Mouse (Mus musculus): ENCODE measurements around the gene Arpc3.
"Not testable (repeated sequence)": the region's sequence is repeated elsewhere in the genome, so short reads cannot be mapped to it uniquely, and the experiment has no call there.

The Arpc3 gene

DNA sequence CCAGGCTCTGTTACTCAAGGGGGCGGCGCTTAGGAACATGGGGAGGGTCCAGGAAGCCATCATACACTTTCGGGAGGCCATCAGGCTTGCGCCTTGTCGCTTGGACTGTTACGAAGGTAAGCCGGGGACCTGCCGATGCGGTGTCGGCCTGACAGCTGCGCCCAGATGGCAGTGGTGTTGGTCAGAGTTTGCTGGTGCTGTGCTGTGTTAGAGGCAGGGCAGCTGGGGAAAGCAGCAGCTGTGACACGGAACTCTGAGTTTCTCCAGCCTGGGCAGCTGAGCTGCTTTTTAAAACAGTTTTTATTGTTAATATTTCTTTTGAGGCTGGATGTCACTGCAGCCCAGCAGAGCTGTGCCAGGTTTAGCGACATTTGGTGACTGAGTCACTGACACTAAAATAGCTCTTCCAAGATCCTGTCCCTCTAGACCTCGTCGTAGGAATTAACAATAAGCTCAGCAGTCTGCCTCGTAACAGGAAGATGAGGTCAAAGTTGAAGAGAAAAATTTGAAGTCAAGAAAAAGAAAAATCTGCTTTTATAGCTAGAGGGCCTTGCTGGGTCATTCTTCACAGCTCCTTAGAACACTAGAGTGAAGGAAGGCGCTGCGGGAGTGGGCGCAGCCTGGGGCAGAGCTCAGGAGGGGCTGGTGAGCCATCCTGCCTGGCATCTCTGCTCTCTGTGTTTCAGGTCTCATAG is 47.9 kb downstream of the Arpc3 start:
- DNase-seq (ENCODE audit: low spot score in 2 of 2), result no peak

DNA sequence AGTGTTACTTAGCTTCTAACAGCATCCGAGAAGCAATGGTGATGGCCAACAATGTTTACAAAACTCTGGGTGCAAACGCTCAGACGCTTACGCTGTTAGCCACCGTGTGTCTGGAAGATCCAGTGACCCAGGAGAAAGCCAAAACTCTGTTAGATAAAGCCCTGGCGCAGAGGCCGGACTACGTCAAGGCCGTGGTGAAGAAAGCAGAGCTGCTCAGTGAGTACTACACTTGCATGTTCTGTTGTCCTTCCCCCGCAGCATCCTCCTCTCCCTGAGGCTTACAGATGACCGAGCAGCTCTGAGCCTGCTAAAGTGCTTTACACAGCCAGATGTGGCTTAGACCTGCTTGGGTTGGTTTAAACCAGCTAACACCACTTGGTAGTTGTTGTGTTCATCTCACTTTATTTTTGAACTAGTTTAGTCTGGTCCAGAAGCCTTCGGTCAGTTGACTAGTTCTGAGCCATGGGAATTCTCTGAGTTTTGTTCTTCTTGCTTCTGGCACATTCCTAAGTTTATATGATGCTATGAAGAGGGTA is 48.5 kb downstream of the Arpc3 start:
- no peak for DNase-seq (ENCODE audit: low spot score in 2 of 2)

DNA sequence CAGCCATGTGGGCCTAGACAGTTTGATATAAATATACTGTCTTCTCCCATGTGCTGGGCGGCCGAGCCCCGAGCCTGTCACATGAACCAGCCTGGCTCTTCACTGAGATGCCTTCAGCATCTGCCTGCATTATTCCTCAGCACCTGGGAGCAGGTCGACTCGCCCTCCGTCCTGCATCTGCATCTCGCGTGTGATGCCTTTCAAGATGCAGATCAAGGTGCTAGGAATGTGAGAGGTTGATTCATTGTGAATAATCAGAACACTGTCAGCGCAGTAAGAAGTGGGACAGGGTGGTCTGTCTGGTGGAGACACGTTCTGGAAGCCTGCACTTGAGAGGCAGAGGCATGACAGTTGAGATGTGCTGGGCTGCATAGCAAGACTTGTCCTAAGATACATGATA is 52.8 kb downstream of the Arpc3 start:
- no peak for DNase-seq (ENCODE audit: low spot score in 2 of 2)

GRCm38 (mm10) chr5:122445051-122445610 is 53.5 kb downstream of the Arpc3 start:
- DNase-seq (ENCODE audit: low spot score in 2 of 2), result no peak

GRCm38 (mm10) chr5:122447857-122448256 is 56.2 kb downstream of the Arpc3 start:
- DNase-seq (ENCODE audit: low spot score in 2 of 2), result no peak

DNA sequence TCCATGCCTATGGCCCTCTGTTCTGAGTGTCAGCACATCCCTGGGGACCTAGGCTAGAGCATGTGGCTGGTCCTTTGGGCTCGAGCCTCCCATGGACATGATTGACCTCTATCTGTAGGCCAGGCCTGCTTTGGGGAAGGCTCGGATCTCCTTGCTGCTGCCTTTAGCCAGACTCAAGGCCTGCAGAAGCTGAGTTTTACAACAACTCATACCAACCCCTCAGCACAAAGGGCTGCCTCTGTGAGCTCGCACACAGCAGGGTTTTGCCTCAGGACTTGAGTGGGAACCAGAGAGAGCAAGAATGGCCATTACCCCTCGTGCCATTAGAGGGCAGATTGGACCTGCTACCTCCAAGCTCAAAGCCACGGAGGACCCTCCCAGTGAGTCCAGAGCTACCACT is 57.2 kb downstream of the Arpc3 start:
- DNase-seq (ENCODE audit: low spot score in 2 of 2), result no peak

DNA sequence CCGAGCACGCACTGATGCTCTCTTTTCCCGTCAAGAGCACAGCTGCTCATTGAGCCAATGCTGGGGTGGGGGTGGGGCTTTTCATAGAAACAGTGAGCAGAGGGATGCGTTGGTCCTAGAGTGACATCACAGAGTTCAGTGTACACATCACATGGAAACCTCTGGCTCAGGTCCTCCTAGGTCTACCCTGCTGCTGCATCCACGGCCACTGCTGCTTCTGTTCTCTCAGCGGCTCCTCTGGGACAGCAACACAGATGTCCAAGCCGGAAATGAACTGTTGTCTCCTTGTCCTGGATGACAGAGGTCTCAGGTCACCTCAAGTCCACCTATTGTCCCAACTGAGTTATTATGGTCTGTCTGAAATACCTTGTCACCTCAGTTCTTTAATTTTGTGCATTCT is 58.3 kb downstream of the Arpc3 start:
- no peak for DNase-seq (ENCODE audit: low spot score in 2 of 2)

- DNase-seq (ENCODE audit: low spot score in 2 of 2), result no peak
Measured at GRCm38 (mm10) chr5:122450913-122451317, 59.2 kb downstream of the Arpc3 start.

- DNase-seq (ENCODE audit: low spot score in 2 of 2), result no peak
Measured at GRCm38 (mm10) chr5:122451324-122451723, 59.6 kb downstream of the Arpc3 start.

DNA sequence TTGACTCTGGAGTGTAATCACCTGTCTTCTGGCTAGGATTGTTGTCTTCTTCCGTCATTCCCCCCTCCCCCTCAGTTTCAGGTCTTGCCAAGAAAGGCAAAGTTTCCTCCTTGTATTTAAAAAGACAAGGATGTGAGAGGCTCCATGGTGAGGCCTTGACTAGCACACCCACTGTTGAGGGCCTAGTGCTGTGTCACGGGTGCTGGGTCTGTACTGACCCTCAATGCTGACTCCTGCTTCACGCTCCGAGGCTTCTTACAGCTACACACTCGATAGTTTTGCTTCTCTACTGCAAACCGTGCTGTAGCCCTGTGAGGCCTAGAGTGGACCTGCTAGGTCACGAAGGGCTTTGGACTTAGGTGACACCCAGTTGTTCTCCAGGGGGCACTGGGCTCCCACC is 60.5 kb downstream of the Arpc3 start:
- DNase-seq (ENCODE audit: low spot score in 2 of 2), result no peak

GRCm38 (mm10) chr5:122453188-122453587 is 61.5 kb downstream of the Arpc3 start:
- DNase-seq (ENCODE audit: low spot score in 2 of 2), result no peak

- no peak for DNase-seq (ENCODE audit: low spot score in 2 of 2)
Measured at GRCm38 (mm10) chr5:122454442-122454841, 62.8 kb downstream of the Arpc3 start.

GRCm38 (mm10) chr5:122454883-122455282 is 63.2 kb downstream of the Arpc3 start:
- no peak for DNase-seq (ENCODE audit: low spot score in 2 of 2)

GRCm38 (mm10) chr5:122455584-122455983 is 63.9 kb downstream of the Arpc3 start:
- DNase-seq (ENCODE audit: low spot score in 2 of 2), result no peak

- not testable (repeated sequence) for DNase-seq (ENCODE audit: low spot score in 2 of 2)
Measured at GRCm38 (mm10) chr5:122457054-122457453, 65.4 kb downstream of the Arpc3 start.

DNA sequence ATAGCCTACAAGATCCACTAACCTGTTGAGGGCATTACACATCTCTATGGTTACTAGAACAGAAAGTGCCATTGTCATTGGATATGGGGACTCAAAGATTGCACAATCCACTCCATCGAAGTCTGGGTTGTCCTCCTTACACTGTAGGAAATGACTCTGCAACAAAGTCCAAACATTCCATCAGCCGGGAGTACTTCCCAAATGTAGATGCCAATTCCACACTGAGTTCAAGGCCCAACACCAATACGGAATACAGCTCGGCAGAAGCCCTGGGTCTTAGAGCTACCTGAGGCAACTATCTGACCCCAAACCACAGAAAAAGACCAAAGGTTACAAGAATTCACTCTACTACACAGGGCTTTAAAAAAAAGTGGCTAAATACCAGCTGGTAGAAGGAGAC is 66.4 kb downstream of the Arpc3 start:
- DNase-seq (ENCODE audit: low spot score in 2 of 2), result no peak

DNA sequence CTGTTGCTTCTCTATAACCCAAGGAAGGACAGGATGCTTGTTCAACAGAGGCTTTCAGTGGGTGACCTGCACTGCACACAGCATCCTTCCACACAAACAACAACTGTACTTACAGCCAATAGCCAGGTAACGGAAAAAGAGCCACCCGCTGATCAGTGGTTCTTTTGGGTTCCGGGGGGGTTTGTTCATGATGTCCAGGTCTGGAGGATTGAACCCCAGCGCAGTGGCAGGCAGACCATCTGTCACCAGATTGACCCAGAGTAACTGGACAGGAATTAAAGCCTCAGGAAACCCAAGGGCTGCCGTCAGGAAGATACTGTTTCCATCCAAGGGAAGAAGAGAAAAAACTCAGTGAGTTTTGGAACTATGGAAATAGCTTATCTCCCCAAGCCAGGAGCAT is 67.7 kb downstream of the Arpc3 start:
- DNase-seq (ENCODE audit: low spot score in 2 of 2), result no peak

GRCm38 (mm10) chr5:122460656-122461055 is 69.0 kb downstream of the Arpc3 start:
- DNase-seq (ENCODE audit: low spot score in 2 of 2), result no peak

- DNase-seq (ENCODE audit: low spot score in 2 of 2), result no peak
Measured at GRCm38 (mm10) chr5:122461431-122461830, 69.8 kb downstream of the Arpc3 start.
